Mouse (Mus musculus) T-helper 2 cell (primary cell): ENCODE results near the gene Fry.

Experiments
- in situ Hi-C: fragments of 300-600 bp; cut with MboI, MseI; formaldehyde crosslinking; loops from one replicate; pipeline ENCODE4 v1.15.1; 2025; ENCODE audit warnings: high pct_unique_total_duplicates

The Fry gene

GRCm38 (mm10) chr5:150268261-150268660 lies 149.8 kb downstream of the Fry start:
- in situ Hi-C loops: no loop called here

GRCm38 (mm10) chr5:150270468-150270867 lies 152.0 kb downstream of the Fry start:
- in situ Hi-C loops: no loop called here

DNA sequence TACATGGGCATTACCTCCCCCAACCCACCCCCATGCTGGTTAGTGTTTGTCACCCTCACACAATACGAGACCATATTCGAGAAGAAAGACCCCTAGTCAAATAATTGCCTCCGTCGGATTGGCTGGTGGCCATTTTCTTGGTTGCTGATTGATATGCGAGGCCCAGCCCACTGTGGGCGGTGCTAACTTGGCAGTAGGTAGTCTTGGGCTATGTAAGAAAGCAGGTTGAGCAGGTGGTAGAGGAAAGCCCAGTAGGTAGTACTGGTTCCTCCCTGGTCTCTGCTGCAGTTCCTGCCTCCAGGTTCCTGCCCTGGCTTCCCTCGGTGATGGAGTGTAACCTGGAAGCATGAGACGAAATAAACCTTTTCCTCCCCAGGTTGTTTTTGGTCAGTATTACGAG lies 153.7 kb downstream of the Fry start:
- in situ Hi-C loops: no loop called here

DNA sequence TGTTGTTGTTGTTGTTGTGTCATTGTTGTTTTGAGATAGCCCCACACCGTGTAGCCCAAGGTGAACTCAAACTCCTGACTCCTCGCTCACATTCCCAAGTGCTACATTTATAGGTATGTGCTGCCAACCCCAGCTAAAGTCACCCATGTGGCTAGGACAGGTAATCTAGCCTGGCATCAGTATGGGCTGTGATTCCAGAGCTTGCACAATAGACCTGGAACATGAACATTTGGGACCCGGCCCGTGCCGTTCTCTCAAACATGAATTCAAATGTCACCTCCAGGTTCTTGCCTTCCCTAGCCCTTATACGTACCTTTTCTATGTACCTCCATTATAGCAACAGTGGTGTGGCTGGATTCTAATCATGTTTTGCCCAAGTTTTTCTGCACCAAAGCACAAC lies 156.9 kb downstream of the Fry start:
- in situ Hi-C loops: no loop called here

- in situ Hi-C loops: no loop called here
Observed at GRCm38 (mm10) chr5:150276611-150277010, 158.2 kb downstream of the Fry start.

- in situ Hi-C loops: no loop called here
Observed at GRCm38 (mm10) chr5:150279387-150279786, 160.9 kb downstream of the Fry start.

- in situ Hi-C loops: no loop called here
Observed at GRCm38 (mm10) chr5:150281084-150281483, 162.6 kb downstream of the Fry start.

DNA sequence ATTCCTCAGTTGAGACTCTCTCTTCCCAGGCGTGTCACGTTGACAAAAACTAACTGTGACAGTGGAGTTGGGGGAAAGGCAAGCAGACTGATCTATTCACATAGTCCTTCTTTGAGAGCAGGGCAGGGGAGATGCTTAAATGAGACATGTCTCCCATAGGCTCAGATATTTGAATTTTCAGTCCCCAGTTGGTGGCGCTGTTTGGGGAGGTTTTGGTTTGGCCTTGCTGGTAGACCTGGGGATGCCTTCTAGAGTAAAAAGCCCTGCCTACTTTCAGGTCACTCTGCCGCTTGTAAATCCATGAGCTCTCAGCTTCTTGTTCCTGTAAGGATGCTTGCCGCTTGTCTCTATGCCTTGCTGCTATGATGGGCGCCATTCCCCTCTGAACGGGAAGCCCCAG lies 163.6 kb downstream of the Fry start:
- in situ Hi-C loops: no loop called here

- in situ Hi-C loops: no loop called here
Observed at GRCm38 (mm10) chr5:150287949-150288348, 169.5 kb downstream of the Fry start.

- in situ Hi-C loops: no loop called here
Observed at GRCm38 (mm10) chr5:150289611-150290010, 171.2 kb downstream of the Fry start.

GRCm38 (mm10) chr5:150290494-150291199 lies 172.2 kb downstream of the Fry start:
- in situ Hi-C loops: no loop called here

DNA sequence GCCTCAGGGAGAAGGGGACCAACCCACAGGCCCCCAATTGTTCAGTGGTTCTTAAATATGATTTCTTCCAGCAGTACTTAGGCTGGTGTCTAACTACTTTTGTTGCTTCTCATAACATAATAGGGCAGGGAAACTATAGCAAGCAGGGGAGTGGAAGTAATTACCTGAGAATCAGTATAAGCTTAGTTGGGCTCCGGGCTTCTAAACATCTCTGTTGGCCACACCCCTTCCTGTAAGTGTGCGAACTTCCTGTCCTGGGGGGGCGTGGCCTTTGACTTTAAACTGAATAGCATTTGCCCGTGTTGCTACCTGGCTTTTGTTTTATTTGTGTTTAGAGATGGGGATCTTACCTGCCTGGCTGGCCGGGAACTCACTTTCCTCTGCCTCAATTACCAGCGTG lies 172.8 kb downstream of the Fry start:
- in situ Hi-C loops: no loop called here

DNA sequence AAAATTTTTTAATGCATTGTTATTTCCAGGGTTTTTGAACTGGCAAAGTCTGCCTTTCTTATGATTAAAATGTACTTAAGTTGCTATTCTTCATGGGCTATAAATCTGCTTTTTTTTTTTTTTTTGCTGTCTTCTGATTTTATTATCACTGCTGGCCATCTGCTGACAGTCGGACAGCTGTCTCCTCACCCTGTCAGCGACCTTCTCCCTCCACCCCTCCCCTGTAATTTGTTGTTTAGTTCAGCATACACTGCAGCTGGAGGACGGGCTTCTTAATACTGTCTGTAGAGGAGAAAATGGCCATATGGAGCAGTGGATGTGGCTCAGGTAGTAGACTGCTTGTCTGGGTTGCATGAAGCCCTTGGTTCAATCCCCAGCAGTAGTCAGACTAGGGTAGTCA lies 173.7 kb downstream of the Fry start:
- in situ Hi-C loops: no loop called here

GRCm38 (mm10) chr5:150294306-150294705 lies 175.9 kb downstream of the Fry start:
- in situ Hi-C loops: no loop called here

GRCm38 (mm10) chr5:150295096-150295495 lies 176.7 kb downstream of the Fry start:
- in situ Hi-C loops: no loop called here

DNA sequence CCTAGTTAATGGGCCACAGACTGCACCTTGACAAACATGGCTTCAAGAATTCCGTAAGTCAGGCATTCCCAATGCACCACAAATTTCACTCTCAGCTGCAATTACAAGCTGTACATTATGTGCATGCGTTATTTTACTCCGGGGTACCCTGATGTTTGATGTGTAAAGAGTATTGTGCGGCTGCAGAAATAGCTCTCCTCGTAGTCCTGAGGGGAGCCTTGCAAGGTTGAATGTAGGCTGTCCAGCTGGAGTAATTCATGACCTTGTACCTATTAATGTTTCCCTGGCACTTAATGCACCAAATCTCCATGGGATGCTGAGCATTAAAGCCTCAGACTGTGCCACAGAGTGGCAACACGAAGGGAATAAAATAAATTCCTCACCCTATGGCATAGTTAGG lies 180.5 kb downstream of the Fry start:
- in situ Hi-C loops: no loop called here

DNA sequence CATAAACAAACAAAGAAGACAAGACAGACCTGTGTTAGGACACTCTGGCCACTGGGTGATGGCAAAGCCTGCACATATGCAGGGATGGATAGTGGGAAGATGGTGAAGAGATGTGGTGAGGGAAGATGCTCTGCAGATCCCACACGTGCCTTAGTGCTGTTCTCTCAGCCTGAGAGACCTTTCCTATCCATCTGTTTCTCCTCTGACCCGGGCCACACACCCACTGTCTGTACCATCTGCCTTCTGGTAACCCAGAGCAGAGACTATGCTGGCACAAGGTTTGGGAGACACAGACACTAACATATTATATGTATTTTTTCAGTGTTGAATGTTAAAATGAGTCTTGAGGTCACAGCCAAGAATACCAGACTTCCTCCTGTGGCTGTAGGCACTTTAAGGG lies 183.7 kb downstream of the Fry start:
- in situ Hi-C loops: no loop called here

DNA sequence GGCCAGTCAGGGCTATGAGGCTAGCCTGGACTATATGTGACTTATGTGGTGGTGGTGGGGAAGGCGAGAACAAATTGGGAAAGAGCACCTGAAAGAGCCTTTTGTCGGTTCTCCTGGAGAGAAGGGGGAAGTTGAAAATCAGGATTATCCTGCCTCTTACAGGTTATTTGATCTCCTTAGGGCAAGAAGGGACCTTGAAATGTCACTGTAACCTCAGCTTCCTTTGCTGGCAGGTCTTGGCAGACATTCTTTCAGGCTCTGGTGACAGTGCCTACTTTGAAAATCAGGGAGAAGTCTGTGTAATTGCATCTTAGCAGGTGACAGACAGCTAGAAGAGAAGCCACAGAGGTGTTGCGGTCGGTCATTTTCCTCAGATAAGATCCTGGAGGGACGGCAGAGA lies 184.6 kb downstream of the Fry start:
- in situ Hi-C loops: no loop called here

DNA sequence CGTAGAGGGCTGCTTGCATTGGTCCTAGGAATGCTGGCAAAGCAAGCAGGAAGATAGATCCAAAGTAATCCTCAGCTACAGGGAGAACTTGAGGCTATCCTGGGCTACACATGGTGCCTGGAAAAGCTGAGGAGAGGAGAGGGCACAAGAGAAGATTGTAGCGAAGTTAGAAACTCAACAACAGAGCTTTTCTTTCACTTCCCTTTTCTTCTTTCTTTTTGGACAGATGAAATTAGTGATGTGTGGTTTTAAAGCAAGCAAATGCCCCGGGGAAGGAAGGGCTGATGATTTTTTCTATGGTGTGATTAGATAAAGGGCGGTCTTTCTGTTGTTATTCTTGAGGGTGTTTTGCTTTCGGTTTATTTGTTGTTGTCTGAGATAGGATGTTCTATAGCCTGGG lies 188.1 kb downstream of the Fry start:
- in situ Hi-C loops: no loop called here

GRCm38 (mm10) chr5:150313229-150313628 lies 194.8 kb downstream of the Fry start:
- in situ Hi-C loops: no loop called here

DNA sequence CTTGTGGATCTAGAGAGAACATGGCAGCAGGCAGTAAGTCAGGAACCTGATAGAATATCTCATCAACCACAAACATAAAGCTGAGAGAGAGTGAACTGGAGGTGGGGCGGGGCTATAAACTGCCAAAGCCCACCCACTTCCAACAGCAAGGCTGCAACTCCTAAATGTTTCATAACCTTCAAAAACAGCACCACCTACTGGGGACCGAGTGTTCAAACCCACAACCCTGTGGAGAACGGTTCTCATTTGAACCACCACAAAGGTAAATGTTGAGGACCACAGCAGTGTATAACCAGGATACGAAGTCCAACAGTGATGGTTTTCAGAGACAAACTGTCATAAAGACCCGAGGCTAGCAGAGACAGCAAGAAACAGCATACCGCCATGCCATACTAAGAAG lies 196.1 kb downstream of the Fry start:
- in situ Hi-C loops: no loop called here

GRCm38 (mm10) chr5:150325411-150325810 lies 207.0 kb downstream of the Fry start:
- in situ Hi-C loops: no loop called here

- in situ Hi-C loops: no loop called here
Observed at GRCm38 (mm10) chr5:150328686-150329085, 210.2 kb downstream of the Fry start.

- in situ Hi-C loops: no loop called here
Observed at GRCm38 (mm10) chr5:150331821-150332220, 213.4 kb downstream of the Fry start.
